Mouse (Mus musculus) cerebellum, adult 2 months (tissue): Measurements from ENCODE around the gene Ccr1.

Source experiments
- CTCF ChIP-seq: fragments of 200-500 bp; IDR thresholded peaks from 2 replicates; pipeline ENCODE4 v1.5.1; 2011; ENCODE audit warnings: low read depth, mild to moderate bottlenecking, control low read depth, low read length, moderate library complexity, borderline replicate concordance; ENCODE audit not compliant: insufficient read depth
- POLR2A ChIP-seq: fragments of 200-500 bp; IDR thresholded peaks from 2 replicates; pipeline ENCODE4 v1.6.1; 2011; ENCODE audit warnings: low read length, control low read depth, borderline replicate concordance; ENCODE audit not compliant: insufficient read depth

DNA sequence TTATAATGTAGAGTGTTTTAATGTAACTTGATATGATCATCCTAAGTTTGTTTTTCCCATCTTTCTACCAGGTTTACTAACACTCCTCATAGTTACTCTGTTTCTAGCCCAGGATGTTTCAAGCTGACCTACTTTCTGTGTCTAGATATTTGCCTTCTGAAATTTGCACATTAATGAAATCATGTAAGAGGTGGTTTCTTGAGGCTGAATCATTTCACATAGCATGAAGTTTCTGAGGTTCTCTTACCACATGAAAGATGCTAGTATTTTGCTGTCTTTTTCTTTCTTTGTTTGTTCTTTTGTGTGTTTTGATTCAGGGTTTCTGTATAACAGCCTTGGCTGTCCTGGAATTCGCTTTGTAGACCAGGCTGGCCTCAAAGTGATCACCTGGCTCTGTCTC, 8.3 kb downstream of the Ccr1 start:
- TF ChIP-seq CTCF: no peak
- no peak for TF ChIP-seq POLR2A
